Mouse (Mus musculus): Measurements from ENCODE around the gene Lingo1.

The Lingo1 gene

DNA sequence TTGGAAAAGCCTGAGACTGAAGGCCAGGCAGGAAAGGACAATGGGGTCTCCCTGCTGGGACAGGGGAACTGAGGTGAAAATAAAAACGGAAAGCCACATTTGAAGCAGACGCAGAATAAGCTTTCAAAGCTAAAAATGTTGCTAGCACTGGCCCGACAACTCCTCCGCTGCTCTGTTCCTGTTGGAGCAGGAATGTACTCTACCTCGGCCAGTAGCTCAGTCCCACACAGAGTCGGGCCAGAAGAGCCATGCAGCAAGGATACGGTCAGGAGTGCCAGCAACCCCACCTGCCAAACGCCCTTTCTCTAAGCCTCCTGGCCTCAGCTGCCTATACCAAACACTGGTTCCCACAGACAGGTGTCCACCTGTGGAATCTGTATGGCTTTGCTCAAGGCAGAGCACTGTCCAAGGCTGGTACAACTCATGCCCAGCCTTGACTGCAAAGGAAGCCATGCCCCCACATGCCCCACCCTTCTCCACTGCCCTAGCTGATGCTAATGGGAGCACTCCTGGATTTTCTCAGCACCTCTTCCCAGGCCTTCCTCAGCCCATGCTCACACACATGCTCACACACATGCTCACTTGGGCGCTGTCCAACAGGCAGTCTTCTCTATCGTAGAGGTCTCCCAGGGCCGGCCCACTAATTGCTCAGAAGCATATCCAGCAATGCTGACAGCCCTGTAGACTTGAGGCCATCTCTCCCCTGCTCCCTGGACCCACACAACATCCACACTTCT, 74.0 kb downstream of the Lingo1 start:
- DNase-seq = no peak

DNA sequence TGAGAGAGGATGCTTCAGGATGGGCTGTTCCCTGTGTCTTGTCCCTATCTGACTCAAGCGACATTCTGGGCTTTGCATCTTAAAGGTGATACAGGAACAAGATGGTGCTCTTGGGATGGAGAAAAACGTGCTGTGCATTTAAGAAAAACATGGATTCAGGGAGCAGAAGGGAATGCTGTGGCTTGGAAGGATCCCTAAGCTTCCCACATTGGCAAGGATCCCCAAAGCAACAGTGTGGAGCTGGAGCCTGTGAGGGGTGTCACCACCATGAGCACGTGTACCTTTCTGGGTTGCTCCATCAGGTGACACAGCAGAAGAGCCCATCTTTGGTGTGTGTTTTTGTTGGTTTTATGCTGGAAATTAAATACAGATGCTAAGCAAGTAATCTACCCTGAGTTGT, 77.3 kb downstream of the Lingo1 start:
- DNase-seq = no peak

DNA sequence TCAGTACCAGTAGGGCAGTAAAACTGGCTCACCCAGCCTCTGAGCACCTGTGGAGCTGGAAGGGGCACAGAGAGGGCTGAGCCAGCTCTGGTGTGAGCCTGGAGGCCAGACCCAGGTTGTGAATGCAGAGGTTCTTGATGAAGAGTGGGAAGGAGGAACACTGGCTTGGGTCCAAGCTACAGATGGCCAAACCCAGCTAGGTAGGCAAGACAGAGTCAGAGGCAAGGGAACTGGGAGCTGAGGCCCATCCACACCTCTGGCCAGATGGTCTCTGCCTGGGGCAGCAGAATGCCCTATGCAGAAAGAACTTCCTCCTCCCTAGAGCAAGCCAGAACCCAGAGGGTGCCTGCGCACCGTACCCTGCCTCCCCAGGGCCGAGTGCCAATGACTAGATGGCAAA, 79.7 kb downstream of the Lingo1 start:
- DNase-seq = peak; percentile 44

DNA sequence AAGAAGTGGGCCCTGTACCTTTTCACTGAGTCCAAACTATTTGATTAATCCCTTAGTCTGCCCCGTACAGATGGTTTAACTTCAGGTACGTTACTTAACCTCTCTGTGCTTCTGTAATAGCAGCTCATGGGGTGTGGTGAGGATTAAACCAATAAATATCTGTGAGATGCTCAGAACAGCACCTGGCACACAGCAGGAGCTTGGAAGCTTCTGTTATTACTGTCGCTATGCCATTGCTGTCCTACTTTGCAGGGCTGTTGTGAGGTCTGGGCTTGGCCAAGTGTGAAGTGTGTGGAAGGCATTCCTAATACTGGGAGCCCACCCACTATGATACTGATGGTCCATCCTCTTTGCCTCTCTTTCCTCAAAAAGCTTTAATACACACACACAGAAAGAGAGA, 80.2 kb downstream of the Lingo1 start:
- DNase-seq = peak; percentile 73

DNA sequence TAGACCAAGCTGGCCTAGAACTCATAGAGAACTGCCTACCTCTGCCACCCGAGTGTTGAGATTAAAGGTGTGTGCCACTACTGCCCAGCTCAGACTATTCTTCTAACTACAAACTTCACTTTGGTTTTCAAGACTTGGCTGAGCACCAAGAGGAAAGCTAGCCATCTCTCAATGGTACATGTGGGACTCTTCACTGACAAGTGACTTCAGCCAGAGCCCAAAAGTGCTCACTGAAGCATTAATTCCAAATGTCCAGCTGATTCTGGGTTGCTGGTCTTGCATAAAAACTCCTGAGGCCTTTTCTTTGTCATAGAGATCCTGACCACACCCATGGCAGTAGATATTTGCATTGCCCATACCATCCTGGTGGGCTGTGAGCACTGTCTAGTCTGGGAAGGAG, 81.9 kb downstream of the Lingo1 start:
- DNase-seq = no peak

DNA sequence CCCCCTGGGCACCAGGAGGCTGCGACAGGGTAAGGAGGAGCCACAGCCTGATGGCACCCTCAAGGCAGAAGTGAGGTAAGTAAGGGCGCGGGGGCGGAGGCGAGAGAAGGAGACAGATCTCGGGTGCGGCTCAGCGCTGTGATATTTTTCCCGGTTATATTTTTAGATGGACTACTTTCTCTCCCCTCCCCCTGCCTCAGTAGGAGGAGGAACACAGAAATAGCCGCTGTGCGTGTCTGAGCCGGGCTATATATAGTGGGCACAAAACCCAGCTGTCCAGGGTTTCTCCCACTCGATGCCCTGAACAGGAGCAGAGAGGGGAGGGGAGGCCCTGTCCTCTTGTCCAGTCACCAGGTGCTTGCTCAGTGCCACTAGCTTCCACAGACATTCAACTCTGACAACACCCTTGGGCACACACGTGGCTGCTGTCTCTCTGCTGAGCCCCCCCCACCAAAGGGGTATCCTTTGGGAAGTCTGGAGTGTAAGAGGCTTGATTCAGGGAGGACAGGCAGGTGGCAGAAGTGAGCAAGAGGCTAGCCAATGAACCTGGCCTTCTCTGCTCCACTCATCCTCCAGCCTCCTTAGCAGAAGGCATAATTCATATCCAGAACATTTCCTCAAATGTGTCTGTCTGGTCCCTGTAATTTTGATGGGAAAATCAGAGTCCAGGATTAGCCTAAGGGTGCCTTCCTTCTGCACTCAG, 83.5 kb downstream of the Lingo1 start:
- no peak for DNase-seq

DNA sequence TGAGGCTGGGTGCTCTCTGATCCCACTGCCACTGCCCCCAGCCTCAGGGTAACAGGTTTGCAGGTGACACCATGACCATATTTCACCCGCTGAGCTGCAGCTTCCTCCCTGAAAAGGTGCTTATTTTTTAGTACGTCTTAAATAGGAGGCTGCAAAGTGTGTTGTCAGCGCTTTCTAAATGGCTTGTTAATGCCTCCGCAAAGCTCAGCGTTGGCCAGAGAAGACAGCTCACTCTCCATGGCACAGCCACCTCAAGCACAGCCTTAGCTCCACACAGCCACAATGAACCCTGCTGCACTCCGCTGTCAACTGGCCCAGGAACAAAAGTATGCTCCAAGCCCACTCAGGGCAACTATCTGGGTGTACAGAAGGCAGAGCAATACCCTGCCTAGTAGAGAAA, 85.3 kb downstream of the Lingo1 start:
- DNase-seq = no peak

DNA sequence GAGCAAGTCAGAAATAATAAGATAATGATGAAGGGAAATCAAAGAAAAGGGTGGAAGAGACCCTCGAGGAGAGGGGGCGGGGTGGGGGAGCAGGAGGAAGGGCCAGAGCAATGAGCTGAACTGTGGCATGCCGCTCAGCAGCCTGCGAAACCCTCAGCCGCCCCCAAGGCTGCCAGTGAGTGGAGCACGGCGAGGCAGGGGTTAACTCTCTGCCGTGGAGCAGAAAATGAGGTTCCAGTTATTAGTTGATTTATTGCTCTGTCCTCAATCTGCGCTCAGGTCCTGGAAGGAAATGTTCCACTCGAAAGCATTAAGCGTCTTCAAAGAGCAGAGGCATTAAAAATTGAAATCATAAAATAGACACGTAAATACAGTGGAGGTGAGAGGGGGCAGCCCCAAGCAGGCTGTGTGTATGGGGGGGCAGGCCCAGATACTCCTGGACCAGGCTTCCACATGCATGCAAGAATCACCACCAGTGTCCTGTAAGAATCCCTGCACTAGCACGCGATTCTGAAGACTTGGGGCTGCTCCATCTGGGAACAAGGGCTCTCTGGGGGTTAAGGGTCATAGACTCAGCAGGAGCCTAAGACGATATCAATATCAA, 89.7 kb downstream of the Lingo1 start:
- no peak for DNase-seq

DNA sequence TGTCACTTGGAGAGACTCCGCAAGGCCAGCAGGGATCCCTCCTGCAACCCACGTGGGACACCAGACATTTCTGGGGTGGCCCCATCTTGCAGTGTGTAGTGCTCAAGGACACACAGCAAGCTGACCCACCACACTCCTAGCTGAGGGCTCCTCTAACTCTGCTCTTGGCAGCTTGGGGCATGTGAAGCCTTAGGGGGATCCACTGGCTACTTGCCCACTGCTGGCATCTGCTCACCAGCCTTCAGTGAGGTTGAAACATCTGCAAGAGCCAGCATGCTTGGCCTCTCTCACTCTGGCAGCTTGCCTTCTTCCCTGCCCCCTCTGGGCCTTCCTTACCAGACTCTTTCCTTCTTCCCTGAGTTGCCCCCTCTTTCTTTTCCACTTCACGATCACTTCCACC, 94.9 kb downstream of the Lingo1 start:
- DNase-seq = no peak

DNA sequence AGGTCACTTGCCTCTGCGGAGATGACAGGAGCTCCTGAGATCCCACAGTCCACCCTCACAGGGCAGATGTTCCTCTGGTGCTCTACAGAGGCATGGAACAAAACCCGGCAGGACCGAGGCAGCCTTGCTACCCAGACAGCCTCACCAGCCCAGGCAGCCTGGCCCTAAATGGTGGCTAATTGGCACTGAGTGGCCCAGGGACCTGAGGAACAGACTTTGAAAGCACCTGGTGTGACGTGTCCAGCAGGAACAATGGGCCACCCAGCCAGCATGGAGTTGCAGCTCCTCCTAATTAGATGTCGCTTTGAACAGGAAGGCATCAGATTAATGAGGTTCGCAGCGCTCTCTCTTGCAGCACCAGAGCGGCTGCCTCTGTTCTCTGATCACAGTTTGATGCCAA, 95.4 kb downstream of the Lingo1 start:
- no peak for DNase-seq

DNA sequence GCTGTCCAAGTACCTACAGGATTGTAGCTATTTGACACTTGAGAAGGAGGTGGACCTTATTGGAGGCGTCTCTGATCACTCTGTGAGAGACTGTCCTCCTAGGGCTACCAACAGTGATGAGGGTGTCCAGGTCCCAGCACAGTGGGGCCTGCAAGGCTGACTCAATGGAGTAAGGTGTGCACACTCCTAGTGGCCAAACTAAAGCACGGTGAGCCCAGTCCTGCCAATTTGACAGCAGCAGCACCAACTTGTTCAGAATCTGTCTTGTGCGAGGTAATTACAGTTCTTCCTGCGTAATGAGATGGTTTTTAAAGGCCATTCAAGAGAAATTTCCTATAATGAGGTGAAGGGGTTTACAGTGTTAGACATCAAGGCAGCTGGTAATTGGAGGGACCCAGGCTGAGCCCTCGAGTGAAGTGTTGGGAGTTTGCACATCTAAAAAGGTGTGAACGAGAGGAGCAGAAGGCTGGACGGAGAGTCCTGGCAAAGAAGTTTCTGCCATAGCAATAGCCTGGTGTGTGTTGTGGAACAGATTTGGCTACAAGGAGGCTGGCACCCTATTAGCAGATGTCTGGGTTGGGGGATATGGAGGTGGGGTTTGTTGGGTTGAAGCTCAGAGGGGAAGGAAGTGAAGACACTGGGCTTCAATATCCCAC, 97.4 kb downstream of the Lingo1 start:
- DNase-seq = no peak

DNA sequence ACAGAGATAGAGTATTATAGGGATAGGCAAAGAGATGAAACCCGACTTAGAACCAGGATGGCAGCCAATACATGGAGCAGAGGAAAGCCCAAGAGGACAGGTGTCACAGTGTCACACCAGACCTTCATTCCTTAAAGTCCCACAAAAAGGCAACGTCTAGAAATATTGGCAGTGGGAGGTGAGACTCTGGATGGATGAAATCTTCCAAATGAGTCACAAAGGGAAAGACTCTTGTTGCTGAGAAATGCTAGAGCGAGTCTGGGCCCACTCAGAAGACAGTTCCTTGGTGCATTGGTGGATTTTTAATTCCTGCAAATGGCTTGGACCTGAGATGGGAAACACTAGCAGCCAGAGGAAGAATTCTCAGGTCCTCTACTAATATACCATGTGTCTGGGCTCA, 102.2 kb downstream of the Lingo1 start:
- no peak for DNase-seq

DNA sequence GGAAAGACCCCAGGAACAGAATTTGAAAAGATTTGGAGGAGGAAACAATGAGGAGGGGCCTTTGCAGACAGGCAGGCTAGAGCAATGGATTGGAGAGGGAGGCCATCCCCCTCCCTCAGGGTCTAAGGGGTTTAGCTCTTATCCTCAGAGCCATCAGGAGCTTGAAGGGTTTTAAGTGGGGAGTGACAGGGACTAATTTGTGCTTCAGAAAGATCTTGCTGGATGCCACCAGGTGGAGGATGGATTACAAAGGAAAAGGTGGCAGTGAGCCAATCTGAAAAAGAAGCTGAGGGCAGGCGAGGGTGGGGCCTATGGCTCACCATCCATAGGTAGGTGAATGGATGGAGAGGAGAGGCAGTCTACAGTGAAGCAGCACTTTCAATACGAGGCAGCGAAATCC, 105.0 kb downstream of the Lingo1 start:
- no peak for DNase-seq

DNA sequence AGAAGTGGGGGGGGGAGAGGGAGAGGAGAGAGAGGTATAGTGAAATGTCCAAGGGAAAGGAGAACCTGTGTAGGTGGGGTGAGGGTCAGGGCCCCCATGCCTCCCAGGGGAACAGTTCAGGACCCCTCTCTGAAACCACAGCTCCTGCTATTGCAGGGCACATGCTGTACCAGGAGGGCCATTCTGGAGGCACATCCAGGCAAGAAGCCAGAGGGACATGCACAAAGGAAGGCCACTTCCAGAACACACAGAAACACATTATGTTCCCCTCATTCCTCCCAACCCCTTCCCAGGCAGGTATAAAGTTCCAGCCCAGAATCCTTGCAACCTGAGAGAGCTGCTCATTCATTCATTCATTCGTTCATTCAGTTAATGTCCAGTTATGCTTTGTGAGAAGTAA, 105.6 kb downstream of the Lingo1 start:
- no peak for DNase-seq

DNA sequence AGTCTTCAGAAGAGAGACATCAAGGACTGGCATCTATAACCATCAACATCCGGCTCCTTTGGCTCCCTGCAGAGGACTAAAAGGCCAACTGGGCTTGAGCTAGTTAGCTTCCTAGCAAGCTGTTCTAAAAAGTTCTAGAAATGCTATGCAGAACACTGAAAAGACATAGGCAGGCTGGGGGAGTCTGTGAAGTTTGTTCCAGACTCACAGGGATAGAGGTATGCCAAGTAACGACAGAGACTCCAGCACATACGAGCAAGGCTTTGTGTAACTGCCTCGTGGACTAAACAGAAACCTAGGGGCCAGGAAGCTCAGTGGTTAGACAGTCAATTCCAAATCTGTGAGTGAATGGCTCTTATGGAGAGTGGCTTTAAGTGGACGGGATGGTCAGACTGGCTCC, 108.8 kb downstream of the Lingo1 start:
- no peak for DNase-seq

DNA sequence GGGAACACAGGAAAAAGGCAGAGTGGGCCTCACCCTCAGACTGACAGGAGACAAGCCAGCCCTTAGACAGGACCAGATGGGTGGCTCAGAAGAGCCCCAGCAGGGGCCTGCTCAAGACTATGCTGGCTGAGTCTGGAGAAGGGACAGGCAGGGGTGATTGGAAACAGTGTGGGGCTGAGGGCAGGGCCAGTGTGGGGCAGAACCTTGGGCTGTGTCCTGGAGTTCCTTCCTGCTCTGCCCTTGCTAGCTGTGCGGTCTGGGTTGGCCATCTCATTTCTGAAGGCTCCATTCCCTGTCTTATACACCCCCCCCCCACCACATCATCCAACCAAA, 109.2 kb downstream of the Lingo1 start:
- no peak for DNase-seq

DNA sequence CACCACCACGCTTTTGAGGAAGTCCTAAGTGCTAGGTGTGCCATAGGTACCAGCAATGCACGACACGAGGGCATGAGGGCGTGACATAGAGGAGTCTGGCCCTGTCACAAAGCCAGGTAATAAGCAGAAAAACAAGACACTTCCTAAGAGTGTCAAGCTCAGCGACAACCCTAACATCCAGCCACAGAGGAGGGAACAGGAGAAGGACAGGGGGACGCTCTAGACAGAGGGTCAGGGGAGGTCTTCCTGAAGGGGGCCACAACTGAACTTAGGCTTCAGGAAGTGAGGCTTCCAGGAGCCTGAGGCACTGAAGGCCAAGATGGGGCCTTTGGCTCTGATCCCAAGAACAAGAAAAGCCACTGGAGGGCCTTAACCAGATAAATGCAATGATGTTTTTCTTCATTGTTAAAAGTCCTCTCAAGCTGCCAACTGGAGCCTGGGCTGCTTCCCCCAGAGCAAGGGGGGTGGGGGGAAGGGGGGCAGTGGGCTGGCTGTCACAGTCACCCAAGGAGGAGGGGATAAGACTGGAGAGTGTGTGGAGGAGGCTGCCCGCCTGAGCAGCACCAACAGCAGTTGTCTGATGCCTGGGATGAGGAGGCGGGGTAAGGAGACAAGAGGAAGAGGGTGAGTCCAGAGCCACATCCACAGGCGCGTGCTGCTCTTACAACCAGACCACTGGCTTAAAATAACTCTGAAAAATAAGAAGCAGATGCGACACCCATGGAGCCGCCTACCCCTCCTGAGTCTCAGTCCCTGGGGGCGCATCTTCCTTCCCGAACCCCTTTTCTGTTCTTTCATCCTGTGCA, 109.7 kb downstream of the Lingo1 start:
- no peak for DNase-seq

DNA sequence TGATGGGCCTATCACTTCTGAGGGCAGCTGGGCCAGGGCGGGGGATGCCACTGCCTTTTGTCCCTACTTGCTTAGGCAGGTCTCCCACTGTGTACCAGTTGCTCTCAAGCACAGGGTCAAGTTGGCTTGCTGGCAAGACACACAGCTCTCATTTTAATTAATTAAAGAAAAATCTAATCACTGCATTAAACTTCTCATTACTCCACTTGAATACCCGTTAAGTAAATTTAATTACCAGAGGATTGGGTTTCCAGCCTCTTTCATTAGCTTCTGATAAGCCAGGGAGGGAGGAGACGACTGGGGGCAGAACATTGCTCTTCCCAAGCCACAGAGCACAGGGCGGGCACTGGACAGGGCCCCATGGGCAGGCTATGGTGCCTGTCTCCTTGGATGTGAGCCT, 113.4 kb downstream of the Lingo1 start:
- no peak for DNase-seq

DNA sequence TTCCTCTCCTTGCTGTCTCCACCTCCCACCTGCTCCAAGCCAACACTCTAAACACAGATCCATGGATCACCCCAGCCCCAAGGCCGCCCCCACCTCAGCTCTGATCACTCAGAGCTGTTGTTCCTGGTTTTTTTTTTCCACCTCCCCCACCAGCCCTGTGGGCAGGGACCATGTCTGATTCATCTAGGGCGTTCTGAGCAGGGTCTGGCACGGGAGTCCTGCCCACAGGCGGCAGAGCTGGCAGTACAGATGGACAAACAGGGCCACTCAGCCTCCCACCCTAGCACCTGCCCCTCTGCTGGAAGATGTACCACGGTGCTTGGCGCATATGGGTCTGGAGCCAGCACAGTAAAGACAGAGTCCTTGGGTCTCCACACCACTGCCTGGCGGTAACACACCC, 114.3 kb downstream of the Lingo1 start:
- DNase-seq = no peak

DNA sequence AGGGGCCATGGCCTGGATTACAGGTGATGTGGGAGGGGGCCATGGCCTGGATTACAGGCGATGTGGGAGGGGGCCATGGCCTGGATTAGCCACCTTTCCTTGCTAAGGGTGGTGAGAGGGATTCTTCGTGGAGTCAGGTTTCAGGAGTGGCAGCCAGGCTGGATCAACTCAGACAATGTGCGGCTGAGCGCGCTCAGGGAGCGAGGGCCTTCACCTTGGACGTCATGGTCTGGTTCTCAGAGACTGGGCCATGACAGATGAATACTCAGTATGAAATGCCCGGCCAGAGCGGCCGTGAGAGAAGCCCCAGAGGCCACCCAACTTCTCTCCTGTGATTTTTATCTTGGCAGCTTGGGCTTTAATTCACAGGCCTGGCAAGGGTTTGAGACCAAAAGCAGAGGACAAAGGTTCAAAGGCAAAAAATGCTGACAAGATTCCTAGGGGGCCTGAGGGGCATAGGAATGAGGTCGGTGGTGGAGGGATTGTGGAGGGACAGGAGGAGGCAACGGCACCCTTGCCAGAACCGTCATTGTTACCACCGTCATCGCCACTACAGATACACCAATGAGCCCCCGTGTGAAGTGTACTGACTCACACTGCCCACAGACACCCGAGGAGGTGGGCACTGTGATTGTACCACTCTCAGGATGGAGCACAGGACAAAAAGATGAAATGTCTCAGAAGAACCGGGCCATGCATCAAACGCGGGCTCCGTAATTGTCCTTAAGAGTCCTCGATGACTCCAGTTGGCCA, 117.2 kb downstream of the Lingo1 start:
- no peak for DNase-seq

DNA sequence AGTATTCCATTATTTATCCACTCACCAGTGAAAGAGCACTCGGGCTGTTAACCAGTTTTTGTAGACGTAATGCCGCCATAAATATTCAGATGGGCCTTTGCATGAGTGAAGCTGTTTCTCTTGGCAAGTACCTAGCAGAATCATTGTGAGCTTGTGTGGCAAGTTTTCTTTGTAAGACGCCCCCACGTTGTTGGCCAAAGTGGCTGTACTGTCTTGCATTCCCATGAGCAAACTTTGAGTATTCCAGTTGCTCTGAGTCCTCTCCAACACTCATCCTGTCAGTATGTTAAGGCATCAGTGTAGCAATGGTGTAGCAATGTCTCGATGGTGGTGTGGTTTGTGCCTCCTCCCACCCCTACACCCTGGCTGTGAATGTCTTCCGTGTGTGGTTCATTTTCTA, 120.6 kb downstream of the Lingo1 start:
- no peak for DNase-seq

DNA sequence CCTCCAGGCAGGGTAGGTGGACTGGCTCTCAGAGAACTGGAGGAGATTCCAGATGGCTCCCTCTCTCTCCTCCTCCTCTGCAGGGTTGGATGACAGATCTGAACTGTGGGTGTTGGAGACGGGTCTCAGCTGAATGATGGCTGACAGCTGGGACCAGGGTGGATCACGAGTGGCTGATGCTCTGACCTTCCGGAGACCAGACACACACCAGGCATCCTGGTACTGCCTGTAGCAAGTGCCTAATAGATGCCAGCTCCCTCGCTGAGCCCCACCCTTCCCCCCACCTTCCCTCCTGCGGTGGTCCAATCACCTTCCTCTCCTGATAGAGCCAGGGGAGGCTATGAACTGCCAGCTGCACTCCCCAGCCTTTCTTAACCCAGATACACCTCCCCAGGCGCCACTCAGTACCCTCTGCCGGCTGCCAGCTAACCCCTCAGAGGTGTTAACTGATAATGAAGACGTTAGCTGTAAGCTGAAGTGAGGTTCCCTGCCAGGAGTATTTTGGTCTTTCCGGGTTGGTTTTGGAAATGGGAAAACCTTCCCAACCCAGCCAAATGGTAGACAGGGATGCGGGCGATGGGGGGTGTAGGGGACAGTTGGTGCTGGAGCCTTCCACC, 126.6 kb downstream of the Lingo1 start:
- peak; percentile 72 for DNase-seq
